Mouse (Mus musculus) neural tube, embryonic 11.5 days (tissue): ENCODE data around the gene Ddx25. TPM values are rescaled to one million over a fixed set of nuclear protein-coding genes. Genes with fewer than 3 reads are reported as not detected.

Experiments
- ATAC-seq: fragments of 200-750 bp; cut with Nextera tagmentation; 2 replicates; pipeline ENCODE4 v1.8.0; 2017; ENCODE audit warnings: moderate number of reproducible peaks, mild to moderate bottlenecking, moderate TSS enrichment, moderate library complexity; ENCODE audit not compliant: insufficient read depth, low FRiP score, low TSS enrichment
- DNase-seq: peaks from one replicate; pipeline ENCODE4 v3.0.0-alpha.2; 2015; ENCODE audit warnings: low spot score
- H3K27ac ChIP-seq: fragments of 300-500 bp; sonication (generic); 2 replicates; pipeline ENCODE4 v1.5.1; 2014; ENCODE audit warnings: low read depth, mild to moderate bottlenecking, low read length
- H3K27me3 ChIP-seq: fragments of 300-500 bp; sonication (generic); 2 replicates; pipeline ENCODE4 v1.6.1; 2014; ENCODE audit warnings: mild to moderate bottlenecking, low read length, mixed read lengths; ENCODE audit not compliant: control insufficient read depth, insufficient read depth
- H3K36me3 ChIP-seq: fragments of 300-500 bp; sonication (generic); 2 replicates; pipeline ENCODE4 v1.6.1; 2014; ENCODE audit warnings: mild to moderate bottlenecking, low read length, moderate library complexity, mixed read lengths; ENCODE audit not compliant: control insufficient read depth, insufficient read depth
- H3K4me1 ChIP-seq: fragments of 300-500 bp; sonication (generic); 2 replicates; pipeline ENCODE4 v1.6.1; 2014; ENCODE audit warnings: low read length, mixed read lengths; ENCODE audit not compliant: control insufficient read depth, insufficient read depth
- H3K4me2 ChIP-seq: fragments of 300-500 bp; sonication (generic); 2 replicates; pipeline ENCODE4 v1.6.1; 2014; ENCODE audit warnings: low read depth, mild to moderate bottlenecking, moderate library complexity
- H3K4me3 ChIP-seq: fragments of 300-500 bp; sonication (generic); 2 replicates; pipeline ENCODE4 v1.5.1; 2014; ENCODE audit warnings: low read depth, low read length
- H3K9ac ChIP-seq: fragments of 300-500 bp; sonication (generic); 2 replicates; pipeline ENCODE4 v1.6.1; 2014; ENCODE audit warnings: mild to moderate bottlenecking, low read length
- H3K9me3 ChIP-seq: fragments of 300-500 bp; sonication (generic); 2 replicates; pipeline ENCODE4 v1.6.1; 2016; ENCODE audit warnings: low read length; ENCODE audit not compliant: control insufficient read depth
- WGBS: fragments of 180-500 bp; shearing (Covaris S2); extraction: QIAGEN DNeasy Blood & Tissue Kit; methylation state at CpG from one replicate; pipeline ENCODE4 v1.1.7; 2014; 5-methylcytosine and 5-hydroxymethylcytosine counted together
- polyA plus RNA-seq: library from polyadenylated mRNA; unstranded; fragments of >200 nt; fragmentation: Nextera tagmentation; extraction: Ambion mirVana; gene quantifications from 2 replicates; pipeline ENCODE4 v1.2.1, GENCODE M21; 2014

Ddx25 gene
- polyA plus RNA-seq, 1 experiment from 2014 or later: 11.4 TPM

- 42% methylated on average over 7 of the region's 7 CpGs for whole genome bisulfite sequencing
- Histone ChIP-seq H3K9me3 (no peaks in the 10 kb centered on the region), H3K4me3 (no peak overlapping the region), H3K4me2 (no peak overlapping the region), H3K27me3 (no peaks in the 10 kb centered on the region), H3K36me3 (peaks cover 3% of the 10 kb centered on the region; the same call in 1 of the 2 replicates), H3K4me1 (no peaks in the 10 kb centered on the region), H3K27ac (no peak overlapping the region), H3K9ac (no peak overlapping the region)
- DNase-seq (no peak), ATAC-seq (no peak)
Measured at GRCm38 (mm10) chr9:35493033-35493732, 65.1 kb downstream of the Ddx25 start.

- H3K9me3 ChIP-seq: no peaks in the 10 kb centered on the region
- ATAC-seq: no peak
- H3K27me3 ChIP-seq: no peaks in the 10 kb centered on the region
- WGBS: 87% methylated on average over 11 of the region's 11 CpGs
- no peak overlapping the region for H3K4me2 ChIP-seq
- H3K4me3 ChIP-seq: no peak overlapping the region
- H3K9ac ChIP-seq: no peak overlapping the region
- no peak overlapping the region for H3K27ac ChIP-seq
- DNase-seq: no peak
- H3K4me1 ChIP-seq: no peaks in the 10 kb centered on the region
- H3K36me3 ChIP-seq: peaks cover 3% of the 10 kb centered on the region; the same call in 1 of the 2 replicates
Measured at GRCm38 (mm10) chr9:35491109-35491866, 67.0 kb downstream of the Ddx25 start.

GRCm38 (mm10) chr9:35488496-35488895 lies 69.8 kb downstream of the Ddx25 start:
- Histone ChIP-seq H3K36me3 (peaks cover 7% of the 10 kb centered on the region), H3K27me3 (no peaks in the 10 kb centered on the region), H3K9ac (no peak overlapping the region), H3K27ac (no peak overlapping the region), H3K4me1 (no peaks in the 10 kb centered on the region), H3K4me2 (no peak overlapping the region), H3K4me3 (no peak overlapping the region), H3K9me3 (no peaks in the 10 kb centered on the region)
- DNase-seq: no peak
- ATAC-seq: no peak
- WGBS: 90% methylated on average over 4 of the region's 4 CpGs

Other genes starting within 250 kb of the Ddx25 start
- gene Cdon, start 137.4 kb downstream of the Ddx25 start, polyA plus RNA-seq: 8.5 and 11.5 TPM in 2 replicates
- not detected in 2 replicates for gene Gm1113, start 40.3 kb downstream of the Ddx25 start, polyA plus RNA-seq
- gene Pus3, start 67 bp upstream of the Ddx25 start, polyA plus RNA-seq: 19.6 and 20.9 TPM in 2 replicates
- gene Pate2, start 11.8 kb upstream of the Ddx25 start, polyA plus RNA-seq: 0.53 and 0.66 TPM in 2 replicates
- gene Hyls1, start 11.9 kb upstream of the Ddx25 start, polyA plus RNA-seq: 28.1 and 28.8 TPM in 2 replicates
- gene Pate4, start 53.4 kb upstream of the Ddx25 start, polyA plus RNA-seq: not detected in 2 replicates
- not detected in 2 replicates for gene Pate3, start 89.7 kb upstream of the Ddx25 start, polyA plus RNA-seq
- gene Pate1, start 128.9 kb upstream of the Ddx25 start, polyA plus RNA-seq: not detected in 2 replicates
- gene Gm17677, start 182.5 kb upstream of the Ddx25 start, polyA plus RNA-seq: not detected in 2 replicates
- gene Gm17727, start 219.6 kb upstream of the Ddx25 start, polyA plus RNA-seq: not detected in 2 replicates
- not detected in 2 replicates for gene Gm27235, start 231.6 kb upstream of the Ddx25 start, polyA plus RNA-seq
- gene D730048I06Rik, start 231.6 kb upstream of the Ddx25 start, polyA plus RNA-seq: not detected in 2 replicates